Mouse (Mus musculus): ENCODE results near the gene Srms.

The Srms gene

GRCm38 (mm10) chr2:181213021-181213445 lies at the start of gene Srms:
TSS of gene Srms (minus strand) at chr2:181213185.
- DNase-seq = peak; percentile 49

- no peak for DNase-seq
Measured at GRCm38 (mm10) chr2:181253248-181253647, 40.3 kb upstream of the Srms start.

GRCm38 (mm10) chr2:181251841-181252240 lies 38.9 kb upstream of the Srms start:
- DNase-seq = no peak

GRCm38 (mm10) chr2:181249217-181249616 lies 36.2 kb upstream of the Srms start:
- DNase-seq = no peak

GRCm38 (mm10) chr2:181245031-181245430 lies 32.0 kb upstream of the Srms start:
- DNase-seq = no peak

GRCm38 (mm10) chr2:181243706-181244394 lies 30.9 kb upstream of the Srms start:
- no peak for DNase-seq

GRCm38 (mm10) chr2:181242314-181242665 lies 29.3 kb upstream of the Srms start:
- no peak for DNase-seq

GRCm38 (mm10) chr2:181241602-181242313 lies 28.8 kb upstream of the Srms start, which contains the start of gene Helz2:
TSS of gene Helz2 (minus strand) at chr2:181242027.
- peak; percentile 73 for DNase-seq

- DNase-seq = no peak
Measured at GRCm38 (mm10) chr2:181240806-181241440, 27.9 kb upstream of the Srms start.

- no peak for DNase-seq
Measured at GRCm38 (mm10) chr2:181239261-181239660, 26.3 kb upstream of the Srms start.

GRCm38 (mm10) chr2:181238861-181239260 lies 25.9 kb upstream of the Srms start:
- no peak for DNase-seq

- DNase-seq = no peak
Measured at GRCm38 (mm10) chr2:181238091-181238610, 25.2 kb upstream of the Srms start.

- no peak for DNase-seq
Measured at GRCm38 (mm10) chr2:181237251-181238014, 24.4 kb upstream of the Srms start.

GRCm38 (mm10) chr2:181235681-181236566 lies 22.9 kb upstream of the Srms start:
- DNase-seq = no peak

GRCm38 (mm10) chr2:181234680-181235079 lies 21.7 kb upstream of the Srms start:
- DNase-seq = no peak

GRCm38 (mm10) chr2:181233443-181233842 lies 20.5 kb upstream of the Srms start:
- DNase-seq = peak; percentile 3

- no peak for DNase-seq
Measured at GRCm38 (mm10) chr2:181231171-181231570, 18.2 kb upstream of the Srms start.

- DNase-seq = no peak
Measured at GRCm38 (mm10) chr2:181228335-181228734, 15.3 kb upstream of the Srms start.

- DNase-seq = no peak
Measured at GRCm38 (mm10) chr2:181227122-181227521, 14.1 kb upstream of the Srms start.

GRCm38 (mm10) chr2:181224994-181225393 lies 12.0 kb upstream of the Srms start:
- DNase-seq = no peak

GRCm38 (mm10) chr2:181220361-181220760 lies 7.4 kb upstream of the Srms start:
- DNase-seq = peak; percentile 28

All from thymus, postnatal 14 days (tissue).